Mouse (Mus musculus): Measurements from ENCODE around the gene Fdxr. TPM values are rescaled to one million over a fixed set of nuclear protein-coding genes. Genes with fewer than 3 reads are reported as not detected.

Gene Fdxr
- polyA plus RNA-seq, 2 experiments = 12.3 to 13.7 TPM

- Histone ChIP-seq H3K27ac (no peak overlapping the region), H3K27me3 (ENCODE audit: control insufficient read depth, insufficient read depth, low read length) (no peaks in the 10 kb centered on the region), H3K4me2 (ENCODE audit: low read depth) (no peak overlapping the region), H3K36me3 (replicated peaks; ENCODE audit: control insufficient read depth, insufficient read depth, low read depth) (no peaks in the 10 kb centered on the region), H3K9me3 (ENCODE audit: control insufficient read depth, low read length) (no peaks in the 10 kb centered on the region), H3K4me3 (ENCODE audit: insufficient read depth in 1 of 2, low read depth in 2 of 2, low read length in 2 of 2) (no peak overlapping the region), H3K9ac (replicated peaks) (no peak overlapping the region), H3K4me1 (replicated peaks; ENCODE audit: control insufficient read depth in 2 of 2, insufficient read depth in 2 of 2, low read length in 1 of 2) (peaks cover 0 to 7% of the 10 kb centered on the region in 2 experiments; a peak in 2 of 4 replicates)
- no peak for ATAC-seq (ENCODE audit: insufficient read depth)
- DNase-seq (ENCODE audit: low read depth in 3 of 3, low spot score in 3 of 3) = no peak
- no peak for TF ChIP-seq EP300 (IDR thresholded peaks at IDR 0.05; ENCODE audit: low read depth)
- TF ChIP-seq CTCF (IDR thresholded peaks at IDR 0.05; ENCODE audit: low read depth) = no peak
- 50% methylated on average over 1 of the region's 1 CpGs for WGBS (ENCODE audit: insufficient replicate concordance)
Measured at GRCm38 (mm10) chr11:115290314-115290713, 13.5 kb upstream of the Fdxr start.

GRCm38 (mm10) chr11:115289885-115290284 is 13.0 kb upstream of the Fdxr start:
- H3K9ac ChIP-seq (replicated peaks) = no peak overlapping the region
- TF ChIP-seq EP300 (IDR thresholded peaks at IDR 0.05; ENCODE audit: low read depth) (no peak), CTCF (IDR thresholded peaks at IDR 0.05; ENCODE audit: low read depth) (no peak)
- 59% methylated on average over 8 of the region's 8 CpGs for WGBS (ENCODE audit: insufficient replicate concordance)
- no peak overlapping the region for H3K4me3 ChIP-seq (ENCODE audit: insufficient read depth in 1 of 2, low read depth in 2 of 2, low read length in 2 of 2)
- no peak overlapping the region for H3K4me2 ChIP-seq (ENCODE audit: low read depth)
- ATAC-seq (ENCODE audit: insufficient read depth) = no peak
- DNase-seq (ENCODE audit: low read depth in 3 of 3, low spot score in 3 of 3) = no peak
- H3K27ac ChIP-seq = no peak overlapping the region
- H3K27me3 ChIP-seq (ENCODE audit: control insufficient read depth, insufficient read depth, low read length) = no peaks in the 10 kb centered on the region
- H3K36me3 ChIP-seq (replicated peaks; ENCODE audit: control insufficient read depth, insufficient read depth, low read depth) = no peaks in the 10 kb centered on the region
- H3K9me3 ChIP-seq (ENCODE audit: control insufficient read depth, low read length) = no peaks in the 10 kb centered on the region
- peaks cover 0 to 7% of the 10 kb centered on the region in 2 experiments; a peak in 2 of 4 replicates for H3K4me1 ChIP-seq (replicated peaks; ENCODE audit: control insufficient read depth in 2 of 2, insufficient read depth in 2 of 2, low read length in 1 of 2)

GRCm38 (mm10) chr11:115288305-115288704 is 11.5 kb upstream of the Fdxr start:
- no peak overlapping the region for H3K9ac ChIP-seq (replicated peaks)
- no peaks in the 10 kb centered on the region for H3K9me3 ChIP-seq (ENCODE audit: control insufficient read depth, low read length)
- peaks cover 0 to 7% of the 10 kb centered on the region in 2 experiments; a peak in 2 of 4 replicates for H3K4me1 ChIP-seq (replicated peaks; ENCODE audit: control insufficient read depth in 2 of 2, insufficient read depth in 2 of 2, low read length in 1 of 2)
- H3K4me2 ChIP-seq (ENCODE audit: low read depth) = no peak overlapping the region
- no peaks in the 10 kb centered on the region for H3K27me3 ChIP-seq (ENCODE audit: control insufficient read depth, insufficient read depth, low read length)
- WGBS (ENCODE audit: insufficient replicate concordance) = 61% methylated on average over 2 of the region's 2 CpGs
- H3K27ac ChIP-seq = no peak overlapping the region
- DNase-seq (ENCODE audit: low read depth in 3 of 3, low spot score in 3 of 3) (no peak), ATAC-seq (ENCODE audit: insufficient read depth) (no peak)
- no peaks in the 10 kb centered on the region for H3K36me3 ChIP-seq (replicated peaks; ENCODE audit: control insufficient read depth, insufficient read depth, low read depth)
- H3K4me3 ChIP-seq (ENCODE audit: insufficient read depth in 1 of 2, low read depth in 2 of 2, low read length in 2 of 2) = no peak overlapping the region
- no peak for TF ChIP-seq EP300 (IDR thresholded peaks at IDR 0.05; ENCODE audit: low read depth)
- no peak for TF ChIP-seq CTCF (IDR thresholded peaks at IDR 0.05; ENCODE audit: low read depth)

- no peak overlapping the region for H3K27ac ChIP-seq
- DNase-seq (ENCODE audit: low read depth in 3 of 3, low spot score in 3 of 3) = no peak
- no peak overlapping the region for H3K4me2 ChIP-seq (ENCODE audit: low read depth)
- ATAC-seq (ENCODE audit: insufficient read depth) = no peak
- no peaks in the 10 kb centered on the region for H3K27me3 ChIP-seq (ENCODE audit: control insufficient read depth, insufficient read depth, low read length)
- WGBS (ENCODE audit: insufficient replicate concordance) = 61% methylated on average over 5 of the region's 5 CpGs
- H3K9me3 ChIP-seq (ENCODE audit: control insufficient read depth, low read length) = no peaks in the 10 kb centered on the region
- H3K36me3 ChIP-seq (replicated peaks; ENCODE audit: control insufficient read depth, insufficient read depth, low read depth) = no peaks in the 10 kb centered on the region
- TF ChIP-seq EP300 (IDR thresholded peaks at IDR 0.05; ENCODE audit: low read depth) (no peak), CTCF (IDR thresholded peaks at IDR 0.05; ENCODE audit: low read depth) (no peak)
- no peak overlapping the region for H3K4me3 ChIP-seq (ENCODE audit: insufficient read depth in 1 of 2, low read depth in 2 of 2, low read length in 2 of 2)
- H3K4me1 ChIP-seq (replicated peaks; ENCODE audit: control insufficient read depth in 2 of 2, insufficient read depth in 2 of 2, low read length in 1 of 2) = peaks cover 0 to 7% of the 10 kb centered on the region in 2 experiments; a peak in 2 of 4 replicates
- no peak overlapping the region for H3K9ac ChIP-seq (replicated peaks)
Measured at GRCm38 (mm10) chr11:115287386-115287785, 10.5 kb upstream of the Fdxr start.

- WGBS (ENCODE audit: insufficient replicate concordance) = 61% methylated on average over 19 of the region's 19 CpGs
- no peaks in the 10 kb centered on the region for H3K36me3 ChIP-seq (replicated peaks; ENCODE audit: control insufficient read depth, insufficient read depth, low read depth)
- no peak for DNase-seq (ENCODE audit: low read depth in 3 of 3, low spot score in 3 of 3)
- no peak overlapping the region for H3K4me3 ChIP-seq (ENCODE audit: insufficient read depth in 1 of 2, low read depth in 2 of 2, low read length in 2 of 2)
- no peaks in the 10 kb centered on the region for H3K27me3 ChIP-seq (ENCODE audit: control insufficient read depth, insufficient read depth, low read length)
- no peak overlapping the region for H3K27ac ChIP-seq
- H3K4me1 ChIP-seq (replicated peaks; ENCODE audit: control insufficient read depth in 2 of 2, insufficient read depth in 2 of 2, low read length in 1 of 2) = peaks cover 0 to 5% of the 10 kb centered on the region in 2 experiments; a peak in 2 of 4 replicates
- no peak overlapping the region for H3K9ac ChIP-seq (replicated peaks)
- no peak for TF ChIP-seq EP300 (IDR thresholded peaks at IDR 0.05; ENCODE audit: low read depth)
- TF ChIP-seq CTCF (IDR thresholded peaks at IDR 0.05; ENCODE audit: low read depth) = no peak
- no peak overlapping the region for H3K4me2 ChIP-seq (ENCODE audit: low read depth)
- H3K9me3 ChIP-seq (ENCODE audit: control insufficient read depth, low read length) = no peaks in the 10 kb centered on the region
- ATAC-seq (ENCODE audit: insufficient read depth) = no peak
Measured at GRCm38 (mm10) chr11:115286201-115286993, 9.5 kb upstream of the Fdxr start.

Measured in liver, embryonic 14.5 days (tissue).